Mouse (Mus musculus) heart, adult 2 months (tissue): ENCODE results near the gene Ugt1a6a.
"Not testable (repeated sequence)": the region's sequence is repeated elsewhere in the genome, so short reads cannot be mapped to it uniquely, and the experiment has no call there.

Experiments used
- CTCF ChIP-seq: fragments of 200-600 bp; IDR thresholded peaks from 2 replicates; pipeline ENCODE4 v1.8.1; 2022; ENCODE audit warnings: antibody characterized with exemption, mild to moderate bottlenecking, moderate library complexity
- EP300 ChIP-seq: fragments of 200-500 bp; IDR thresholded peaks from 2 replicates; pipeline ENCODE4 v1.6.1; 2011; ENCODE audit warnings: low read depth, low read length, control low read depth; ENCODE audit not compliant: insufficient read depth
- POLR2A ChIP-seq: fragments of 200-500 bp; IDR thresholded peaks from 2 replicates; pipeline ENCODE4 v1.6.1; 2011; ENCODE audit warnings: mild to moderate bottlenecking, low read depth, low read length, control low read depth; ENCODE audit not compliant: insufficient read depth

DNA sequence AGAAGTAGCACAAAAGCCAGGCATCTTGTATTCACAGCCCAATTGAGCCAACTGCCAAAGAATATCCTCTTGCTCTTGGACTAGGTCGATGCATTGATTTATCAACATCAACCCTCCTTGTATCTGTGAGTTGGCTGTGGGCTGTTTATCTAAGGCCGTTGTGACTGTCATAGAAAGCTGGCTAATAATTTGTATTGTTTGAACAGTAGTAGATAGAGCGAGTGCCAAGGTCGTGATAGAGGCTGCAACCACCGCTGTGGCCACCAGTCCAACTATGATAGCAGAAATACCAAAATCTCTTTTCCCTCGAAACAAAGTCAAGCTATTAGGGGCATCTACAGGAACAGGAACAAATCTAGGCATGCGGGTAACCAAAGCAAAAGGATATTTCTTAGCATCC lies 37.6 kb downstream of the Ugt1a6a start:
- not testable (repeated sequence) for TF ChIP-seq CTCF, EP300, POLR2A
